Mouse (Mus musculus) heart, postnatal 0 days (tissue): Measurements from ENCODE around the gene Kmt2c.

Experiments used
- CTCF ChIP-seq: IDR thresholded peaks from 2 replicates; pipeline ENCODE4 v1.5.1; 2016; ENCODE audit warnings: antibody characterized with exemption, control low read depth, low read depth
- EP300 ChIP-seq: IDR thresholded peaks from 2 replicates; pipeline ENCODE4 v1.6.1; 2016; ENCODE audit warnings: antibody characterized with exemption, low read depth

DNA sequence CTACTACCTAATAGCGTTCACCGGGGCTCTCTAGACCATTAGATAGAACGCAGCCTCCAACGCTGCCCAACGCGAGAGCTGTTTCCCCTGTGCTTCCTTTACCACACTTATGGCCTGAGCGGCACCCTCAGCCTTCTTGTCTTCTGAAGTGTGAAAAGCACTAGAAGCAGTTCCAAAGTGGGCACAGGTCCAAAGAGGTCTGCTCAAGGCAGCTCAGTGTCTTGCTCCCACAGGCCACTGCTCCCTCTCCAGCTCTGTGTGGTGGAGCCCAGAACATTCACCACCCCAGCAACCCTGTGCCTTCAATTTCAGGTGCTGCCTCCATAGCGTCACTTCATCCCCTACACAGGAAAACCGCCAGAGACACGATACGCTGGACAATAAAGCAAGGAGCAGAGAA, 115.0 kb downstream of the Kmt2c start:
- no peak for TF ChIP-seq CTCF
- TF ChIP-seq EP300: no peak
